Mouse (Mus musculus) heart, postnatal 14 days (tissue): Measurements from ENCODE around the gene Qrich1. TPM values are rescaled to one million over a fixed set of nuclear protein-coding genes. Genes with fewer than 3 reads are reported as not detected.
"Not testable (repeated sequence)": the region's sequence is repeated elsewhere in the genome, so short reads cannot be mapped to it uniquely, and the experiment has no call there.

Experiments
- DNase-seq, 2 experiments: peaks; one replicate each; pipeline ENCODE4 v3.0.0; 2021 to 2022
- intact Hi-C: fragments of 180-260 bp; cut with DNase I; formaldehyde crosslinking; loops from one replicate; pipeline ENCODE4 v1.15.1; 2025
- total RNA-seq, 2 experiments: library from RNA; stranded (reverse); gene quantifications; 2 replicates each; pipeline ENCODE4 v1.2.3; 2021

Gene Qrich1
- total RNA-seq, 2 experiments from 2014 or later = 68.4 to 70.1 TPM

- intact Hi-C loops = no loop called here
- no peak for DNase-seq
Observed at GRCm38 (mm10) chr9:108575321-108576297, 59.0 kb downstream of the Qrich1 start.

GRCm38 (mm10) chr9:108577025-108577424, 60.4 kb downstream of the Qrich1 start:
- intact Hi-C loops = no loop called here
- DNase-seq = no peak

GRCm38 (mm10) chr9:108577934-108578544, 61.4 kb downstream of the Qrich1 start:
- DNase-seq = peak; percentile 54 to 71
- intact Hi-C loops = no loop called here

GRCm38 (mm10) chr9:108578545-108579343, 62.1 kb downstream of the Qrich1 start, which contains the start of gene Wdr6:
Gene Wdr6 (minus strand): TSS chr9:108578739.
- DNase-seq = peak; percentile 90 to 91
- intact Hi-C loops = no loop called here

GRCm38 (mm10) chr9:108579344-108579690, 62.7 kb downstream of the Qrich1 start:
- no peak for DNase-seq
- intact Hi-C loops = no loop called here

GRCm38 (mm10) chr9:108587571-108588180, 71.1 kb downstream of the Qrich1 start:
- intact Hi-C loops = no loop called here
- peak; percentile 75 to 83 for DNase-seq

GRCm38 (mm10) chr9:108589229-108589628, 72.6 kb downstream of the Qrich1 start:
- DNase-seq = no peak
- intact Hi-C loops = no loop called here

GRCm38 (mm10) chr9:108591462-108591861, 74.9 kb downstream of the Qrich1 start:
- no peak for DNase-seq
- intact Hi-C loops = no loop called here

GRCm38 (mm10) chr9:108594354-108594753, 77.7 kb downstream of the Qrich1 start:
- intact Hi-C loops = loop anchor here (2.0 kb wide), 1 partner anchor 22 kb away; no protein-coding TSS in a partner anchor
- no peak for DNase-seq

GRCm38 (mm10) chr9:108596998-108597764, 80.6 kb downstream of the Qrich1 start, which contains the start of gene P4htm:
Gene P4htm (minus strand): TSS chr9:108597667.
- DNase-seq = peak; percentile 78 to 79
- intact Hi-C loops = loop anchor here (5.0 kb wide), 1 partner anchor 50 kb away; the partner anchor contains the start of gene Arih2

GRCm38 (mm10) chr9:108599021-108599566, 82.5 kb downstream of the Qrich1 start:
- intact Hi-C loops = loop anchor here (5.0 kb wide), 1 partner anchor 48 kb away; the partner anchor contains the start of gene Arih2
- no peak for DNase-seq

GRCm38 (mm10) chr9:108600011-108600410, 83.4 kb downstream of the Qrich1 start:
- DNase-seq = no peak
- intact Hi-C loops = no loop called here

- intact Hi-C loops = no loop called here
- DNase-seq = no peak
Observed at GRCm38 (mm10) chr9:108601986-108602385, 85.4 kb downstream of the Qrich1 start.

- DNase-seq, intact Hi-C loops: not testable (repeated sequence)
Observed at GRCm38 (mm10) chr9:108607929-108608328, 91.3 kb downstream of the Qrich1 start.

GRCm38 (mm10) chr9:108608889-108609288, 92.3 kb downstream of the Qrich1 start:
- no peak for DNase-seq
- intact Hi-C loops = no loop called here
